Mouse (Mus musculus) lung, embryonic 15.5 days (tissue): Measurements from ENCODE around the gene 2310011J03Rik. TPM values are rescaled to one million over a fixed set of nuclear protein-coding genes. Genes with fewer than 3 reads are reported as not detected.
"Not testable (repeated sequence)": the region's sequence is repeated elsewhere in the genome, so short reads cannot be mapped to it uniquely, and the experiment has no call there.

Experiments
- ATAC-seq: fragments of 200-750 bp; cut with Nextera tagmentation; 2 replicates; pipeline ENCODE4 v1.8.0; 2017; ENCODE audit warnings: moderate number of reproducible peaks, borderline replicate concordance; ENCODE audit not compliant: low FRiP score, low TSS enrichment; ENCODE audit errors: extremely low read depth
- H3K27ac ChIP-seq: fragments of 300-500 bp; sonication (generic); 2 replicates; pipeline ENCODE4 v1.5.1; 2015; ENCODE audit warnings: moderate library complexity, mild to moderate bottlenecking, inconsistent platforms
- H3K27me3 ChIP-seq: fragments of 300-500 bp; sonication (generic); 2 replicates; pipeline ENCODE4 v1.6.1; 2015; ENCODE audit warnings: inconsistent platforms
- H3K36me3 ChIP-seq: fragments of 300-500 bp; sonication (generic); 2 replicates; pipeline ENCODE4 v1.6.1; 2015; ENCODE audit warnings: inconsistent platforms
- H3K4me1 ChIP-seq: fragments of 300-500 bp; sonication (generic); 2 replicates; pipeline ENCODE4 v1.6.1; 2015; ENCODE audit warnings: inconsistent platforms
- H3K4me2 ChIP-seq: fragments of 300-500 bp; sonication (generic); 2 replicates; pipeline ENCODE4 v1.6.1; 2015; ENCODE audit warnings: inconsistent platforms, mild to moderate bottlenecking, moderate library complexity
- H3K4me3 ChIP-seq: fragments of 300-500 bp; sonication (generic); 2 replicates; pipeline ENCODE4 v1.5.1; 2015; ENCODE audit warnings: mild to moderate bottlenecking, inconsistent platforms
- H3K9ac ChIP-seq: fragments of 300-500 bp; sonication (generic); 2 replicates; pipeline ENCODE4 v1.6.1; 2015; ENCODE audit warnings: inconsistent platforms
- H3K9me3 ChIP-seq: fragments of 300-500 bp; sonication (generic); 2 replicates; pipeline ENCODE4 v1.6.1; 2016; ENCODE audit warnings: inconsistent platforms
- WGBS: fragments of 180-500 bp; shearing (Covaris S2); methylation state at CpG from one replicate; pipeline ENCODE4 v1.1.7; 2015; 5-methylcytosine and 5-hydroxymethylcytosine counted together
- polyA plus RNA-seq: library from polyadenylated mRNA; unstranded; fragments of >200 nt; fragmentation: Nextera tagmentation; extraction: Ambion mirVana; gene quantifications from 2 replicates; pipeline ENCODE4 v1.2.1, GENCODE M21; 2015

2310011J03Rik gene
- polyA plus RNA-seq, 1 experiment from 2014 or later: 51.9 TPM

DNA sequence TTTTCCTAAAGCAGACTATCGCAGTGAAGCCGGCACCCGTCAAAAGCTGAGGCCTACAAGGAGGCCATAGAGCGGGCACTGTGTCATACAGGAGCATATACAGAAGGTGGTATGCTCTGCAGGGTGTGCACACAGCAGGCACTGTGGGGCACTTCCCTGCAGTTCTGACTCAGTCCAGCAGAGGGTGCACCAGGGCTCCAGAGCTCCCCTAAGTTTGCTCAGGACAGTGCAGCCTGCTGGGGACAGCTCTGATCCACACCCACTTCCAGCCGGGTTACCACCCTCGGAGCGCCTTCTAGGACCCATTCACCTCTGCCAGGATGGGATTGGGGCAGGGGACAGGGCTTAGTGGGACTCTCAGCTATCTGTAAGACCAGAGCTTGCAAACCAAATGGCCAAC, 30.0 kb upstream of the 2310011J03Rik start:
- Histone ChIP-seq H3K4me3 (no peak overlapping the region), H3K36me3 (no peaks in the 10 kb centered on the region), H3K9ac (no peak overlapping the region), H3K4me2 (no peak overlapping the region), H3K27ac (no peak overlapping the region), H3K27me3 (peaks cover 96% of the 10 kb centered on the region), H3K4me1 (peaks cover 25% of the 10 kb centered on the region), H3K9me3 (no peaks in the 10 kb centered on the region)
- ATAC-seq: peak; percentile 76
- 1% methylated on average over 7 of the region's 7 CpGs for WGBS

DNA sequence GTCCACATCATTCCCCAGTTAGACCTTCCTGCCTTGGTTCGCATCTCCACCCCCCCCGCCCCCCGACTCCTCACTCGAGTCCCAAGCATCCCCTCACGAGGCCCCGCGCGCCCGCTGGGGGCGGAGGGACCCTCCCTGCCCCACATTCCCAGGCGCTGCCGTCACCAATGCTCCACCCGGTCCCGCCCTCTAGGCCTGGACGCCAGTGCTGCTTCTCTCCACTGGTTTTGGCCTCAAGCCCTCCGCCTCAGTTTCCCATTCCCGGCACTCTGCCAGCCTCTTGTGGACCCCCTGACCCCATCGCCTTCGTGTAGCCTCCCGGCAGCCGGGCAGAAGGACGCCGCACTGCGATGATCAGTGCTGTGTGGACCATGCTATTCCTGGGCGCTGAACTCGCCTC, 28.6 kb upstream of the 2310011J03Rik start:
- WGBS: 15% methylated on average over 26 of the region's 26 CpGs
- Histone ChIP-seq H3K36me3 (no peaks in the 10 kb centered on the region), H3K4me2 (peak overlapping the region; percentile 59), H3K4me3 (peak overlapping the region; percentile 30), H3K9ac (0 out of 2 replicates have a peak overlapping the region, but pooled peaks have one; percentile 13), H3K27ac (no peak overlapping the region), H3K4me1 (peaks cover 38% of the 10 kb centered on the region), H3K27me3 (peaks cover 97% of the 10 kb centered on the region), H3K9me3 (no peaks in the 10 kb centered on the region)
- no peak for ATAC-seq

DNA sequence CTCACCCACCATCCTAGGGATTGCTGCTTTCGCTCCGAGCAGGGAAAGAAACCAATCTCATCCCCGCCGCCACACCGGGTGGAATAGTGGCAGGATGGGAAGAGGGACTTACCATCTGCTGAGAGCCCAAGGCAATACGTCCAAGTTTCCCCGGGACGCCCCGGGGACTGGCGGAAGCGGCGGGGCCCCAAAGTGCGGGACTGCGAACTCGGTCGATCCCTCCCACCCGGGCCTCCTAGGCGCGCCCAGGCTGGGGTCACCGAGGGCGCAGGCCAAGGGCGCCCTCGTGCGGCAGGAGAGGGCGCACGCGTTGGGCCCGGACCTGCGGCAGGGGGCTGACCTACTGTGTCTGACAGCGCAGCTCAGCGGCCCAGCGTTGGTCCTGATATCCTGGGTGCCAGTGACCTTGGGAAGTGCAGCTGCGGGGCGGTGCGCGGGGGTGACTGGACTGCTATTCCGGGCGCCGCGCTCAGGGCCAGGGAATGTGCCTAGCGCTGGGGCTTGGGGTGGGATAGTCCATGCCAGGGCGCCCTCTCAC, 28.0 kb upstream of the 2310011J03Rik start, which contains the start of gene Adamtsl5:
TSS of gene Adamtsl5 (minus strand) at position 169 of the 538 bp plus-strand sequence.
- peak within 1 kb of the TSS; percentile 13; the same call in 1 of the 2 replicates for H3K9ac ChIP-seq
- peak within 1 kb of the TSS; percentile 59 for H3K4me2 ChIP-seq
- H3K9me3 ChIP-seq: no peaks in the 10 kb centered on the region
- 2% methylated on average over 42 of the region's 42 CpGs for WGBS
- H3K27me3 ChIP-seq: peaks cover 97% of the 10 kb centered on the region
- no peak within 1 kb of the TSS for H3K27ac ChIP-seq
- peaks cover 44% of the 10 kb centered on the region for H3K4me1 ChIP-seq
- peak within 1 kb of the TSS; percentile 30 for H3K4me3 ChIP-seq
- ATAC-seq: no peak
- no peaks in the 10 kb centered on the region for H3K36me3 ChIP-seq

DNA sequence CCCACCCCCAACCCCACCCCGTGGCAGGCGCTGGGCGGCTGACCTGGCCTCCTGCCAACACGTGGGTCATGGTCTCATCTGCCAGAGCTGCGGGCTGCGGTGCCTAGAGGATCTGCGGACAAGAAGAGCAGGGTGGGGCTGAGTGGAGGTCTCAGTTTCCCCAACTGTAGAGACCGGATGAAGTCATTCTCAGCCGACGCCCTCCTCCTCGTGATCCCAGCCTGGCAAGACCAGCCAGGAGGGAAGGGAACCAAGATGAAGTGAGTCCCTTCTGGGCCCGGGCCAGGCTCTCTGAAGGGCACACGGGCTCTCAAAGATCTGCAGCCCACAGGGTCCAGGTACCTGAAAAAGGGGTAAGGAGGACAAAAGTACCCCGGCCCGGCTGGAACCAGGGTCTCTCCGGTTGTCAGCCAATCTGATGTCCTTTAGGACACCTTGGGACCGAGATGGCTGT, 27.2 kb upstream of the 2310011J03Rik start:
- Histone ChIP-seq H3K9ac (peak overlapping the region; percentile 13; the same call in 1 of the 2 replicates), H3K9me3 (no peaks in the 10 kb centered on the region), H3K36me3 (no peaks in the 10 kb centered on the region), H3K4me2 (peak overlapping the region; percentile 59), H3K4me1 (peaks cover 50% of the 10 kb centered on the region), H3K4me3 (peak overlapping the region; percentile 30), H3K27ac (no peak overlapping the region), H3K27me3 (peaks cover 97% of the 10 kb centered on the region)
- 13% methylated on average over 17 of the region's 17 CpGs for WGBS
- no peak for ATAC-seq

DNA sequence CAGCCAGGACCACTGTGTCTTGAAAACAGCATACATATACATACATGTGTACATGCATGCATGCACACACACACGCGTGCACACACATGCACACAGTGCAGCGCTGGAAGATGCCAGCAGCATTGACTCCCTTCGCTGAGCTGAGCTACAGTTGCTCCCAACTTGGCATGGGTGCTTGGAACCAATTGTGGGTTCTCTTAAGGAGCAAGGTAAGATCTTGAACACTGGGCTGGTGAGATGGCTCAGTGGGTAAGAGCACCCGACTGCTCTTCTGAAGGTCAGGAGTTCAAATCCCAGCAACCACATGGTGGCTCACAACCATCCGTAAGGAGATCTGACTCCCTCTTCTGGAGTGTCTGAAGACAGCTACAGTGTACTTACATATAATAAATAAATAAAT, 25.6 kb upstream of the 2310011J03Rik start:
- H3K9me3 ChIP-seq, H3K4me2 ChIP-seq, H3K36me3 ChIP-seq, ATAC-seq, H3K4me3 ChIP-seq, H3K27ac ChIP-seq, H3K9ac ChIP-seq: not testable (repeated sequence)
- Histone ChIP-seq H3K4me1 (peaks cover 63% of the 10 kb centered on the region), H3K27me3 (peaks cover 97% of the 10 kb centered on the region)
- WGBS: 78% methylated on average over 6 of the region's 6 CpGs

DNA sequence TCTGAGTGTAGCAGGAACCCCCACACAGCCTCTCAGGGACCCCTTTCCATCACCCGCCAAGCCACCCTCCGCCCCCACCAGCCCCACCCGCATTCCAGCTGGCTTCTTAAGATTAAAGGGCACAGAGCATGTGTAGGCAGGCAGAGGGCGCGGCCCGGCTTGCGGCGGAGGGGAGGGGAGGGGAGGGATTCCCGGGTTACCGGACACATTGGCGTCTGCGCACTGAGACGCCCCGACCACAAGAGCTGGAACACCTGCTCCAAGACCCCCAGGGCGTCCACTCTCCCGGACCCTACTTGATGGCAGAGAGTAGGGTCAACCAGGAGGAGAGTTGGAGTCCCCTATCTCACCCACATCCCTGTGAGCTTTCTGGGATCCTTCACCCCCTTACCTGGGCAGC, 24.8 kb upstream of the 2310011J03Rik start:
- H3K4me3 ChIP-seq: peak overlapping the region; percentile 5; the same call in 1 of the 2 replicates
- H3K9me3 ChIP-seq: no peaks in the 10 kb centered on the region
- H3K4me2 ChIP-seq: peak overlapping the region; percentile 63
- no peak for ATAC-seq
- peaks cover 68% of the 10 kb centered on the region for H3K4me1 ChIP-seq
- WGBS: 5% methylated on average over 16 of the region's 16 CpGs
- H3K9ac ChIP-seq: no peak overlapping the region
- H3K27ac ChIP-seq: no peak overlapping the region
- no peaks in the 10 kb centered on the region for H3K36me3 ChIP-seq
- peaks cover 99% of the 10 kb centered on the region for H3K27me3 ChIP-seq

DNA sequence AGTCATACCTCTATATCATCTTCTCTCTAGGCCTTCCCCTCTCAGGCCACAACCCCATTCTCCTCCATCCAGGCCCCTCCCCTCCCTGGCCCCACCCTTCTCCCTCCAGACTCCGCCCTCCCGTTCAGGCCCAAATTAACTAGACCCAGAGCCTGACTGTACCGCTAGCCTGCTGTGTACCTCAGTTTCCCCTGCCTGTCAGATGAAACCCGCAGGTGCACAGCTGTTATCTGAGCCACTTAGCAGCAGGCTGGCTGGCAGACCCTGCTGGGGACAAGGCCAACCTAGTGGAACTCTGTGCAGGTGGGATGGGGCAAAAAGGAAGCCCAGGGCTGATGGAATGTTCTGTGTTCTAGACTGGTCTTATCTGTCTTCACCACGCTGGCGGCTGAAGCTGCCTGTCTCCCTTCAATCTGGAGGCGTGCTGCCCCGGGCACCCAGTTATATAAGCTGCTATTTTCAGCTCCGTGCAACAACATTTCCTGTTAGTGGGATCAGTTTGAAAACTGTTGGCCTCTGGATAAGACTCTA, 23.9 kb upstream of the 2310011J03Rik start:
- Histone ChIP-seq H3K36me3 (no peaks in the 10 kb centered on the region), H3K27me3 (peaks cover 90% of the 10 kb centered on the region), H3K27ac (no peak overlapping the region), H3K9me3 (no peaks in the 10 kb centered on the region), H3K9ac (no peak overlapping the region), H3K4me2 (peak overlapping the region; percentile 63), H3K4me3 (no peak overlapping the region), H3K4me1 (peaks cover 64% of the 10 kb centered on the region)
- whole genome bisulfite sequencing: 37% methylated on average over 9 of the region's 9 CpGs
- ATAC-seq: no peak

DNA sequence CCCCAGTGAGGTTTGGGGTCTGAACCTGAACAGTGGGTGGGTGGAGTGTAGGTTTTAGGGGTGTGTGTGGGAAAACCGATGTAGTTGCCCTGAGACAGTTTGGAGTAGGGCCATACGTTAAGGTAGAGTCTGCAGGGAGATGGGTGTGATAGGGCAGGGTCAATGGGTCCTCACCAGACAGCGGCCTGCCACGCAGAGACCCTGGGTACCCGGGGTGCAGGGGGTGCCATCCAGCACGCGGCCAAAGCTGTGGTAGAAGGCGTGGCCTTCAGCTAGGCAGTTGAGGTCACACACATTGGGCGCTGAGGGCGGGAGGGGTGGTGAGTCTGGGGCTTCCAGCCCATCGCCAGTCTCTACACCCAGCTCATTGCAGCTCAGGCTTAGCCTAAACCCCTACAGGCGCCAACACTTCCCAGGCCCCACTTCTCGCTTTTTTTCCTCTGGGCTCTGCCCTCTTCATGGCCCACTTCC, 23.1 kb upstream of the 2310011J03Rik start:
- peak overlapping the region; percentile 34 for H3K4me3 ChIP-seq
- WGBS: 28% methylated on average over 13 of the region's 13 CpGs
- H3K4me1 ChIP-seq: peaks cover 57% of the 10 kb centered on the region
- peak; percentile 11 for ATAC-seq
- 0 out of 2 replicates have a peak overlapping the region, but pooled peaks have one; percentile 1 for H3K9ac ChIP-seq
- H3K27ac ChIP-seq: 0 out of 2 replicates have a peak overlapping the region, but pooled peaks have one; percentile 9
- peak overlapping the region; percentile 63 for H3K4me2 ChIP-seq
- peaks cover 83% of the 10 kb centered on the region for H3K27me3 ChIP-seq
- H3K36me3 ChIP-seq: no peaks in the 10 kb centered on the region
- H3K9me3 ChIP-seq: no peaks in the 10 kb centered on the region

DNA sequence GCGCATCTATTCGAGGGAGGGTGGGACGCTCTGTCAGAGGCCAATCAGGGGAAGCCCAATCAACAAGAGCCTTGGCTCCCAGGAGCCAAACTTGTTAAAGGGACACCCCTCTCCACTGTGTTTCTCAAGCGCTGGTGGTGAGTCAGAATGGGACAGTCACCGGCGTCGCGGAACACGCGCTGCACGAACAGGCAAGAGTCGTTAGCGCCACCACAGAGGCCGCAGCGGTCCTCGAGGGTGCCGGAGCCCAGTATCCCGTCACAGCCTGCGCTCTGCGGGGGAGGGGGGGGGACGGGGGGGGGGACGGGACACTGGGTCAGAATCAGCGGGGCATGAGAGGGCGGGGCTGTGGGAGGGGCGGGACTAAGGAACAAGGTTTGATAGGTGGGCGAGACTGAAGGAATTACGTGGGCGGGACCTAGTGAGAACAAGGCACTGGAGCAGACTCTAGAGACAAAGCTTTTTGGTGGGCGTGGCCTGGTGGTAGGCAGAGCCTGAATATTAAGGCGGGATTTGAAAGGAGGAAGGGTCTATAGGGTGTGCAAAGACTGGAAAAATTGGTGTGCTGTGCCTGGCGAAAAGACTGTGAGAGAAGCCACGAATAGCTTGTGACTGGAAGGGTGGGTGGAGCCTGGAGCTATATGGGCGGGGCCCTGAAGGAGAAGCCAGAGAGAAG, 22.6 kb upstream of the 2310011J03Rik start:
- WGBS: 1% methylated on average over 33 of the region's 33 CpGs
- Histone ChIP-seq H3K27ac (0 out of 2 replicates have a peak overlapping the region, but pooled peaks have one; percentile 9), H3K9ac (0 out of 2 replicates have a peak overlapping the region, but pooled peaks have one; percentile 1), H3K4me3 (peak overlapping the region; percentile 34), H3K4me1 (peaks cover 51% of the 10 kb centered on the region), H3K27me3 (peaks cover 77% of the 10 kb centered on the region), H3K9me3 (no peaks in the 10 kb centered on the region), H3K4me2 (peak overlapping the region; percentile 63), H3K36me3 (no peaks in the 10 kb centered on the region)
- ATAC-seq: peak; percentile 79

DNA sequence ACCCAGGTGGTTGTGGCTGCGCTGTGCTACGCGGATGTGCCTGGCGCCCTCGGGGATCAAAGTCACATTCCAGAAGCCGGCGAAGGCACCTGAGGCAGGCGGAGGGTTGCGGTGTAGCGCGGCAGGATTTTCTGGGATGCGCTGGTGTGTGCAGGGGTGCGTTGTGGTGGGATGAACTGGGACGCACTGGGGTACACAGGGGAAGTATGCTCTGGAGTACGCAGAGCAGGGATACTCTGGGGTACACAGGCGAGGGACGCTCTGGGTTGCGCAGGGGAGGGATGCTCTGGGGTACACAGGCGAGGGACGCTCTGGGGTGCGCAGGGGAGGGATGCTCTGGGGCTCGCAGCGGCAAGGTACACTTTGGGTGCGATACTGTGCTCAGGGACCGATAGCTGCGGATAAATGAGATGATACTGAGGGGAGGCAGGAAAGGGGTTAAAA, 22.0 kb upstream of the 2310011J03Rik start:
- H3K36me3 ChIP-seq: no peaks in the 10 kb centered on the region
- H3K4me2 ChIP-seq: peak overlapping the region; percentile 63
- no peak overlapping the region for H3K9ac ChIP-seq
- H3K27me3 ChIP-seq: peaks cover 72% of the 10 kb centered on the region
- peaks cover 47% of the 10 kb centered on the region for H3K4me1 ChIP-seq
- no peak overlapping the region for H3K27ac ChIP-seq
- H3K4me3 ChIP-seq: peak overlapping the region; percentile 34
- H3K9me3 ChIP-seq: no peaks in the 10 kb centered on the region
- 3% methylated on average over 26 of the region's 26 CpGs for WGBS
- ATAC-seq: 0 out of 2 replicates have a peak, but pooled peaks have one; percentile 7

DNA sequence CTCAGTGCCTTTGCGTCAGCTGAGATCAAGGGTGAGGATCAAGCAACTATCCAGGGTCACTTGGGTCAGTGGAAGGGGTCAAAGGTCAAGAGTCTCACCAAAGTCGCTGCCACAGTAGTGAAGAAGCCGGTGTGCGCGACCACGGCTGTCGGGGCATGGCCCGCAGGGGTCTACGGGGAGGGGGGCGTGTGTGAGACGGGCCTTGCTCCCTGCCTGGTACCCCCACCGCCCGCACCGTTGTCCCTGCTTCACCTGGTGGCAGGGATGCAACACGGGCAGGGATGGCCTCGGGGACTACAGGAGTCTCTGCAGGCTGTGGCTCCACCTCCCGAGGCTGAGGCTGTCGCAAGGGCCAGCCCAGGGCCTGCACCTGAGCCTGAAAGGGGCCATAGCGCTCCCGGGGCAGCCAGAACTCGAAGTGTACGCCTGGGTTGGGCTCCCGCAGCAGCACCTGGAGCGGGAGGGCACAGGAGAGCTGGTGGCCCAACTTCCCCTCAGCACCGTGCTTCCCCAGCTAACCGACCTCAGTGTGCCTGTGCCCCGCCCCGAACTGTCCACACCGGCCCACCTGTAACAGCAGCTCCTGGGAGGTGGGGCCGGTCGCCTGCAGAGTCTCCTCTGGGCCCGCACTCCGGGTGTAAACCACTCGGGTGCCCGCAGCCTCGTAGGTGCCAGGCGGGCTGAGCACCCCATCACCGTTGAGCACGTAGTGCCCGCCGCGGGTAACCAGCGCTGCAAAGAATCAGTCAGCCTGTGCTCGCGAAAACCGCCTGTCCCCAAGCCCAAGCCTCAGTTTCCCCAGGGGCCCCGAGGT, 21.4 kb upstream of the 2310011J03Rik start:
- H3K4me1 ChIP-seq: peaks cover 45% of the 10 kb centered on the region
- peaks cover 66% of the 10 kb centered on the region for H3K27me3 ChIP-seq
- H3K9ac ChIP-seq: no peak overlapping the region

More for the DNA sequence above, 21.4 kb upstream of the 2310011J03Rik start:
- no peak for ATAC-seq
- Histone ChIP-seq H3K9me3 (no peaks in the 10 kb centered on the region), H3K36me3 (no peaks in the 10 kb centered on the region), H3K27ac (no peak overlapping the region), H3K4me3 (peak overlapping the region; percentile 34), H3K4me2 (peak overlapping the region; percentile 63)
- WGBS: 3% methylated on average over 47 of the region's 47 CpGs
